Mouse (Mus musculus) right cerebral cortex, postnatal 25 days (tissue): ENCODE measurements at regions not wholly inside any gene's neighbourhood (a gene's known extent, or its start where the extent isn't known, plus 50 kb on each side); places are given as distances from the start of the nearest gene placed in this dataset.

Experiments
- DNase-seq: peaks from one replicate; pipeline ENCODE4 v3.0.0; 2022

GRCm38 (mm10) chr5:50820674-50821073, 746.9 kb downstream of the Ppargc1a start:
- DNase-seq: no peak

- no peak for DNase-seq
These were observed 747.6 kb downstream of the Ppargc1a start for GRCm38 (mm10) chr5:50819959-50820358.

GRCm38 (mm10) chr5:50795310-50795709, 736.5 kb upstream of the Adgra3 start:
- no peak for DNase-seq

- no peak for DNase-seq
These were observed 735.8 kb upstream of the Adgra3 start for GRCm38 (mm10) chr5:50794453-50795169.

GRCm38 (mm10) chr5:50793558-50793957, 734.8 kb upstream of the Adgra3 start:
- no peak for DNase-seq

- DNase-seq: no peak
These were observed 726.5 kb upstream of the Adgra3 start for GRCm38 (mm10) chr5:50785273-50785672.

- DNase-seq: no peak
These were observed 720.3 kb upstream of the Adgra3 start for GRCm38 (mm10) chr5:50779138-50779537.

- DNase-seq: no peak
These were observed 719.4 kb upstream of the Adgra3 start for GRCm38 (mm10) chr5:50778221-50778620.

- no peak for DNase-seq
These were observed 703.5 kb upstream of the Adgra3 start for GRCm38 (mm10) chr5:50762261-50762660.

GRCm38 (mm10) chr5:50760386-50760785, 701.6 kb upstream of the Adgra3 start:
- DNase-seq: no peak

GRCm38 (mm10) chr5:50752766-50753165, 694.0 kb upstream of the Adgra3 start:
- peak; percentile 7 for DNase-seq

GRCm38 (mm10) chr5:50751358-50751757, 692.6 kb upstream of the Adgra3 start:
- DNase-seq: no peak

- no peak for DNase-seq
These were observed 684.2 kb upstream of the Adgra3 start for GRCm38 (mm10) chr5:50743030-50743429.

GRCm38 (mm10) chr5:50733711-50734110, 674.9 kb upstream of the Adgra3 start:
- no peak for DNase-seq

GRCm38 (mm10) chr5:50728337-50729003, 669.7 kb upstream of the Adgra3 start:
- DNase-seq: no peak

GRCm38 (mm10) chr5:50706945-50707663, 648.3 kb upstream of the Adgra3 start:
- DNase-seq: no peak

- DNase-seq: no peak
These were observed 639.3 kb upstream of the Adgra3 start for GRCm38 (mm10) chr5:50698084-50698483.

- DNase-seq: no peak
These were observed 638.8 kb upstream of the Adgra3 start for GRCm38 (mm10) chr5:50697588-50697987.

GRCm38 (mm10) chr5:50688362-50688761, 629.6 kb upstream of the Adgra3 start:
- DNase-seq: no peak

- DNase-seq: no peak
These were observed 625.2 kb upstream of the Adgra3 start for GRCm38 (mm10) chr5:50683966-50684365.

GRCm38 (mm10) chr5:50636539-50636938, 577.7 kb upstream of the Adgra3 start:
- DNase-seq: no peak

- peak; percentile 6 for DNase-seq
These were observed 567.8 kb upstream of the Adgra3 start for GRCm38 (mm10) chr5:50626648-50627047.

GRCm38 (mm10) chr5:50624206-50624605, 565.4 kb upstream of the Adgra3 start:
- no peak for DNase-seq
